Mouse (Mus musculus): ENCODE measurements around the gene Wdfy1.

GRCm38 (mm10) chr1:79759006-79759405 is 16.9 kb downstream of the Wdfy1 start:
- TF ChIP-seq CTCF (IDR thresholded peaks at IDR 0.05; ENCODE audit: control insufficient read depth, insufficient read depth, low read length) (no peak), POLR2A (IDR thresholded peaks at IDR 0.05; ENCODE audit: borderline replicate concordance, control insufficient read depth, low read depth, low read length) (no peak)

Data from bone marrow, adult 2 months (tissue).